Mouse (Mus musculus) kidney, postnatal 0 days (tissue): ENCODE data around the gene Nkapl. TPM values are rescaled to one million over a fixed set of nuclear protein-coding genes. Genes with fewer than 3 reads are reported as not detected.

Experiments used
- ATAC-seq: fragments of 200-750 bp; cut with Nextera tagmentation; replicated peaks from 2 replicates; pipeline ENCODE4 v1.8.0; 2017; ENCODE audit warnings: low read depth, moderate number of reproducible peaks, moderate TSS enrichment, moderate library complexity; ENCODE audit not compliant: low FRiP score
- DNase-seq: peaks from one replicate; pipeline ENCODE4 v3.0.0-alpha.2; 2016; ENCODE audit warnings: low spot score
- H3K27ac ChIP-seq: fragments of 300-500 bp; sonication (generic); 2 replicates; pipeline ENCODE4 v1.5.1; 2014; ENCODE audit warnings: mild to moderate bottlenecking
- H3K27me3 ChIP-seq: fragments of 300-500 bp; sonication (generic); 2 replicates; pipeline ENCODE4 v1.6.1; 2014; ENCODE audit warnings: low read length, mixed read lengths; ENCODE audit not compliant: insufficient read depth
- H3K36me3 ChIP-seq: fragments of 300-500 bp; sonication (generic); 2 replicates; pipeline ENCODE4 v1.6.1; 2014; ENCODE audit warnings: low read length, mixed read lengths; ENCODE audit not compliant: insufficient read depth
- H3K4me1 ChIP-seq: fragments of 300-500 bp; sonication (generic); replicated peaks from 2 replicates; pipeline ENCODE4 v1.6.1; 2014; ENCODE audit warnings: antibody characterized with exemption, low read length, mixed read lengths; ENCODE audit not compliant: insufficient read depth
- H3K4me2 ChIP-seq: fragments of 300-500 bp; sonication (generic); 2 replicates; pipeline ENCODE4 v1.6.1; 2014; ENCODE audit warnings: mild to moderate bottlenecking, low read length, moderate library complexity, mixed read lengths
- H3K4me3 ChIP-seq: fragments of 300-500 bp; sonication (generic); replicated peaks from 2 replicates; pipeline ENCODE4 v1.5.1; 2014; ENCODE audit warnings: low read depth, low read length
- H3K9ac ChIP-seq: fragments of 300-500 bp; sonication (generic); 2 replicates; pipeline ENCODE4 v1.6.1; 2014; ENCODE audit warnings: low read depth, low read length
- H3K9me3 ChIP-seq: fragments of 300-500 bp; sonication (generic); replicated peaks from 2 replicates; pipeline ENCODE4 v1.6.1; 2016; ENCODE audit warnings: low read length, inconsistent platforms, mixed read lengths
- CTCF ChIP-seq: IDR thresholded peaks from 2 replicates; pipeline ENCODE4 v1.5.1; 2016; ENCODE audit warnings: antibody characterized with exemption, low read depth, mild to moderate bottlenecking, moderate library complexity
- WGBS: fragments of 180-500 bp; shearing (Covaris S2); extraction: QIAGEN DNeasy Blood & Tissue Kit; methylation state at CpG from one replicate; pipeline ENCODE4 v1.1.7; 2014; 5-methylcytosine and 5-hydroxymethylcytosine counted together
- microRNA counts: library from miRNA; unstranded; fragments of <30 nt; microRNA quantifications from one replicate; lab custom pipeline; 2015
- microRNA-seq: library from miRNA; unstranded; fragments of <30 nt; microRNA quantifications from one replicate; pipeline ENCODE4, GENCODE M21; 2016
- polyA plus RNA-seq: library from polyadenylated mRNA; unstranded; fragments of >200 nt; fragmentation: Nextera tagmentation; extraction: Ambion mirVana; gene quantifications from 2 replicates; pipeline ENCODE4 v1.2.1, GENCODE M21; 2015

The Nkapl gene
- polyA plus RNA-seq, 1 experiment from 2014 or later: 3.4 TPM

DNA sequence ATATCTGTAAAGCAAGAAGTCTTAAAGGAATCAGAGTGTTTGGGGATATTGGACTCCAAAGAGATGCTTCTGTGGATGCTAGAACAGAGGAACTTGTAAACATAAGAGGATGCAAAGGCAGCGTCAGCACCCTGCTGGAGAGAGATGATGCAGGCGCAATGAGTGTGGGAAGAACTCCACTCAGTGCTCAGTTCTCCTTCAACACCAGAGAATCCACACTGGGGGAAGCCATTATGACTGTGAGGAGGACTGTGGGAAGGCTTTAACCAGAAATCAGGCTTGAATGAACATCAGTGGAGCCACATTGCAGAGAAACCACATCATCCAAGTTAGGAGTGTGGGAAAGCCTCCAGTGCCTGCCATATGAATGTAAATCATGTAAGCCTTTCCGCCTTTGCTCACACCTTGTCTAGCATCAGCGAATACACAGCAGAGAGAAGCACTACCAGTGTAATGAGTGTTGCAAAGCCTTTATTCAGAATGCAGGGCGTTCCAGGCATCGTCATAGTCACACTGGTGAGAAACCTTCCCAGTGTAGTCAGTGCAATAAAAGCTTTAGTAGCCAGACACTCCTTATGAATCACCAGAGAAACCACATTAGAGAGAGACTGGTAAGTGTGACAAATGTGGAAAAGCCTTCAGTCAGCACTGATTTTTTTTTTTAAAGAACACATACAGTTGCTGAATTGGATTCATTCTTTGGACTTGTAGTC is 50.9 kb downstream of the Nkapl start:
- H3K9me3 ChIP-seq: no peaks in the 10 kb centered on the region
- H3K27me3 ChIP-seq: no peaks in the 10 kb centered on the region
- H3K36me3 ChIP-seq: no peaks in the 10 kb centered on the region
- no peak overlapping the region for H3K27ac ChIP-seq
- ATAC-seq (no peak), DNase-seq (no peak)
- H3K9ac ChIP-seq: no peak overlapping the region
- 59% methylated on average over 6 of the region's 6 CpGs for WGBS
- H3K4me3 ChIP-seq: no peak overlapping the region
- H3K4me1 ChIP-seq: no peaks in the 10 kb centered on the region
- no peak overlapping the region for H3K4me2 ChIP-seq
- TF ChIP-seq CTCF: no peak

MicroRNAs encoded within 50 kb of the gene (microRNA counts, 519-probe panel; counts per million panel counts)
- microRNA mmu-miR-1896 (lab: Ali Mortazavi, UCI): 330 counts per million, percentile 68 among the panel's probes with 10 or more counts

Small RNA genes within 50 kb of the gene (microRNA-seq; reads per million reads assigned to microRNA genes)
- not detected for gene Mir1896

Other genes with a start within 250 kb of the Nkapl start
- gene Gpx5, start 175.8 kb downstream of the Nkapl start, polyA plus RNA-seq: not detected in 2 replicates
- 57.5 and 67.8 TPM in 2 replicates for gene Gpx6, start 156.4 kb downstream of the Nkapl start, polyA plus RNA-seq
- gene Olfr1367, start 121.6 kb downstream of the Nkapl start, polyA plus RNA-seq: not detected in 2 replicates
- 9.7 and 10.0 TPM in 2 replicates for gene Zscan12, start 105.7 kb downstream of the Nkapl start, polyA plus RNA-seq
- 64.7 and 65.4 TPM in 2 replicates for gene Zkscan3, start 65.8 kb downstream of the Nkapl start, polyA plus RNA-seq
- gene Pgbd1, start 27.5 kb downstream of the Nkapl start, polyA plus RNA-seq: 2.0 and 2.5 TPM in 2 replicates
- gene Zscan26, start 14.8 kb downstream of the Nkapl start, polyA plus RNA-seq: 21.1 and 23.2 TPM in 2 replicates
- gene Zkscan4, start 10.4 kb upstream of the Nkapl start, polyA plus RNA-seq: 4.0 and 4.3 TPM in 2 replicates
- gene Gm10065, start 10.9 kb upstream of the Nkapl start, polyA plus RNA-seq: not detected in 2 replicates
- 0.43 TPM in 2 replicates for gene AK157302, start 26.7 kb upstream of the Nkapl start, polyA plus RNA-seq
- 13.3 and 18.1 TPM in 2 replicates for gene Gm11273, start 32.9 kb upstream of the Nkapl start, polyA plus RNA-seq
- gene Zkscan8, start 62.6 kb upstream of the Nkapl start, polyA plus RNA-seq: 4.6 and 5.0 TPM in 2 replicates
- 0.11 and 0.13 TPM in 2 replicates for gene Olfr1366, start 74.3 kb upstream of the Nkapl start, polyA plus RNA-seq
- not detected in 2 replicates for gene Olfr1535, start 91.4 kb upstream of the Nkapl start, polyA plus RNA-seq
- not detected in 2 replicates for gene Olfr1364, start 113.2 kb upstream of the Nkapl start, polyA plus RNA-seq
- gene Olfr1362, start 145.5 kb upstream of the Nkapl start, polyA plus RNA-seq: not detected in 2 replicates
- gene Olfr11, start 174.0 kb upstream of the Nkapl start, polyA plus RNA-seq: not detected in 2 replicates
- not detected in 2 replicates for gene Olfr1361, start 194.9 kb upstream of the Nkapl start, polyA plus RNA-seq
- not detected in 2 replicates for gene Olfr1360, start 208.9 kb upstream of the Nkapl start, polyA plus RNA-seq
- gene Olfr1359, start 229.6 kb upstream of the Nkapl start, polyA plus RNA-seq: not detected in 2 replicates
- 2.1 and 3.7 TPM in 2 replicates for gene Hist1h2bl, start 247.6 kb upstream of the Nkapl start, polyA plus RNA-seq
- gene Hist1h2ai, start 247.9 kb upstream of the Nkapl start, polyA plus RNA-seq: 21.2 and 27.1 TPM in 2 replicates
- gene Hist1h3h, start 249.2 kb upstream of the Nkapl start, polyA plus RNA-seq: 5.6 and 7.2 TPM in 2 replicates